Mouse (Mus musculus): ENCODE results near the gene Ndrg3. TPM values are rescaled to one million over a fixed set of nuclear protein-coding genes. Genes with fewer than 3 reads are reported as not detected.
"Not testable (repeated sequence)": the region's sequence is repeated elsewhere in the genome, so short reads cannot be mapped to it uniquely, and the experiment has no call there.

The Ndrg3 gene
- total and polyA plus RNA-seq, 3 experiments, result 16.6 to 27.5 (median 21.8) TPM

DNA sequence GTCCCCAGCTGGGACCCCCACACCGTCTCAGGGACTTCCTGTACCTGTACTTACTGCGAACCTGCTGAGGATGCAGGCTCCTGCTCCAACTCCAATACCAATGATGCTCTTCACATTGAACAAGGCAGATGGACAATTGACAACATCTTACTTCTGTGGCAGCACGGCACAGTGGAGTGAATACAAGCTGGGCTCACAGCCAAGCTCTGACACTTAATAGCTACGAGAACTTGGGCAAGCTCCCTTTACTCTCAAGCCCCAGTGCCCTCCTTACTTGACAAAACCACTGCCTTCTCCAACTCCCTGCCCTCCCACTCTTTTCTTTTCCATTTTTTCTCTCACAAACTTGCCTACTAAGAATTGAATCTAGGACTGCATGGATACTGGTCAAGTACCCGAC lies 78.7 kb downstream of the Ndrg3 start:
- peaks cover 2% of the 10 kb centered on the region for H3K9me3 ChIP-seq (replicated peaks; ENCODE audit: low read length)
- dilution Hi-C loops (cut with MboI; ENCODE audit: extremely low pct_ligation_motif_present, extremely low pct_unique_long_range_greater_than_20kb, low sequenced_read_pairs) (no loop called here), in situ Hi-C loops (cut with MboI; ENCODE audit: low pct_ligation_motif_present, low pct_unique_long_range_greater_than_20kb, low sequenced_read_pairs) (no loop called here)
- peaks cover 0 to 13% of the 10 kb centered on the region in 2 experiments; a peak in 1 of 4 replicates for H3K4me1 ChIP-seq (ENCODE audit: control insufficient read depth in 1 of 2, insufficient read depth in 2 of 2)
- H3K27ac ChIP-seq (ENCODE audit: insufficient read depth, low read depth), result no peak overlapping the region
- no peaks in the 10 kb centered on the region for H3K79me2 ChIP-seq (replicated peaks; ENCODE audit: control insufficient read depth, extremely low read depth, insufficient read depth, poor library complexity, severe bottlenecking)
- H3K4me2 ChIP-seq (ENCODE audit: insufficient read depth, low read depth, poor library complexity, severe bottlenecking), result no peak overlapping the region
- no peak overlapping the region for H3K4me3 ChIP-seq (replicated peaks in 1 of 3; ENCODE audit: low read depth in 2 of 3, low read length in 2 of 3, poor library complexity in 1 of 3)
- no peaks in the 10 kb centered on the region for H3K36me3 ChIP-seq (replicated peaks in 1 of 2; ENCODE audit: control insufficient read depth in 1 of 2, insufficient read depth in 1 of 2, low read length in 1 of 2)
- no peak overlapping the region for H3K9ac ChIP-seq (ENCODE audit: insufficient read depth, low read depth)
- peaks cover 4% of the 10 kb centered on the region for H3K27me3 ChIP-seq (replicated peaks)
- DNase-seq (ENCODE audit: extremely low read depth), result no peak
- TF ChIP-seq RCOR1 (conservative IDR thresholded peaks at IDR 0.05; ENCODE audit: low read depth, low read length), result no peak
- TF ChIP-seq IRF4 (IDR thresholded peaks at IDR 0.05; ENCODE audit: low read depth, low read length), result no peak
- TF ChIP-seq PAX5 (IDR thresholded peaks at IDR 0.05; ENCODE audit: low read length), result no peak
- no peak for TF ChIP-seq KAT2A (IDR thresholded peaks at IDR 0.05; ENCODE audit: insufficient replicate concordance, low read length)
- no peak for TF ChIP-seq JUND (conservative IDR thresholded peaks at IDR 0.05; ENCODE audit: low read depth, low read length)

DNA sequence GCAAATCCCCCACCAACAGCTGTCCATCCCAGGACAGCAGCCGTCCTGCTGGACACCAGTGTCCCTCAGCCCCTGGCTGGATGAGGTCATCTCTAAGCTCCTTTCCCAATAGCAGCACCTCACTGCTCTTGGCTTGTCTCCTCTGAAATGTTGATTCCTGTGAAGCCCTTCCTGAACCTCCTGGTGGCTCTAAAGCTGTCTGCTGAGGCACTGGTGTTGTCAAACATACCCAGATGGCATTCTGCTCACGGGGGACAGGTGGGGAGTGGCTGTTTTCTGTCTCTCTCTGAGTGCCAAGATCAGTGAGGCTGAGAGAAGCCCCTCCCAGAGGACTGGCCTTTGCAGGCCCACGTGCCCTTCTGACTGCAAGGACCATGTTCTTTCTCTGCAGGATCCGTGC lies 85.9 kb downstream of the Ndrg3 start:
- H3K4me3 ChIP-seq (replicated peaks in 1 of 3; ENCODE audit: low read depth in 2 of 3, low read length in 2 of 3, poor library complexity in 1 of 3); DNase-seq (ENCODE audit: extremely low read depth); H3K9me3 ChIP-seq (replicated peaks; ENCODE audit: low read length); H3K27ac ChIP-seq (ENCODE audit: insufficient read depth, low read depth); dilution Hi-C loops (cut with MboI; ENCODE audit: extremely low pct_ligation_motif_present, extremely low pct_unique_long_range_greater_than_20kb, low sequenced_read_pairs); H3K79me2 ChIP-seq (replicated peaks; ENCODE audit: control insufficient read depth, extremely low read depth, insufficient read depth, poor library complexity, severe bottlenecking); in situ Hi-C loops (cut with MboI; ENCODE audit: low pct_ligation_motif_present, low pct_unique_long_range_greater_than_20kb, low sequenced_read_pairs); H3K36me3 ChIP-seq (replicated peaks in 1 of 2; ENCODE audit: control insufficient read depth in 1 of 2, insufficient read depth in 1 of 2, low read length in 1 of 2); H3K27me3 ChIP-seq (replicated peaks); H3K4me2 ChIP-seq (ENCODE audit: insufficient read depth, low read depth, poor library complexity, severe bottlenecking); H3K9ac ChIP-seq (ENCODE audit: insufficient read depth, low read depth): not testable (repeated sequence)
- H3K4me1 ChIP-seq (ENCODE audit: control insufficient read depth in 1 of 2, insufficient read depth in 2 of 2), result peaks cover 4 to 14% of the 10 kb centered on the region in 2 experiments; a peak in 3 of 4 replicates

DNA sequence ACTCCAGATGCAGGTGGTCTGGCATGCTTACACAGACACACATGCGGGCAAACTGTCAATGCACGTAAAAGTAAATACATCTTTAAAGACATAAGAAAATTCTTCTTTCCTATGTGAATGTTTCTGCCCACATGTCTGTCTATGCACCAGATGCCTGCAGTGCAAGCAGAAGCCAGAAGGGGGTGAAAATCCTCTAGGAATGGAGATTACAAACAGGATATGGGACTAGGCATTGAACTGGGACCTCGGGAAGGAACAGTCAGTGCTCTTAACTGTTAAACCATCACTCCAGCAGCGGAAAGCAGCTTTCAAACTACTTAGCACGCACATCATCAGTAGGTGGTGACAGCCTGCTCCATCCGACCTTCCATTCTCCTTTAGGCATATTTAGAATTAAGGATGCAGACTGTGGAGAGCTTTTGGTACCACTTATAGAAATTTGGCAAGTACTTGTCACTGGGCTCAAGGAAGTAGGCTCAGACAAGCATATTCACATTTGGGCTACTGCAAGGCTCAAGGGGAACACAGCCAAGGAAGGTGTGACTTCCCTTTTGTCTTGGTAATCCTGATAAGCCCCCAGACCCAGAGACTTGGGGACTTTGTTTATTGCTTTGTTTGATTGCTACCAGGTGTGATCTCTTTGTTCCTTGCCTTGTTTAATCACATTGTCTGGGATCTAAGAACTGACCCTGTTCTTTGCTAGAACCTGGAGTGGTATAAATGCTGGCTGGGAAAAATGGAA lies 86.7 kb downstream of the Ndrg3 start:
- TF ChIP-seq RCOR1 (conservative IDR thresholded peaks at IDR 0.05; ENCODE audit: low read depth, low read length) (no peak), TCF12 (IDR thresholded peaks at IDR 0.05; ENCODE audit: low read depth, low read length) (no peak), IRF4 (IDR thresholded peaks at IDR 0.05; ENCODE audit: low read depth, low read length) (no peak), BHLHE40 (IDR thresholded peaks at IDR 0.05; ENCODE audit: low read depth, low read length) (no peak), RAD21 (IDR thresholded peaks at IDR 0.05; ENCODE audit: low read depth, low read length) (peak; percentile 47), JUND (conservative IDR thresholded peaks at IDR 0.05; ENCODE audit: low read depth, low read length) (no peak), SMC3 (IDR thresholded peaks at IDR 0.05; ENCODE audit: low read depth, low read length) (peak; percentile 46), UBTF (IDR thresholded peaks at IDR 0.05; ENCODE audit: low read depth, low read length) (no peak), CTCF (conservative IDR thresholded peaks at IDR 0.05 in 1 of 2, IDR thresholded peaks at IDR 0.05 in 1 of 2; ENCODE audit: low read depth in 2 of 2, low read length in 2 of 2) (peak in 1 of 2 experiments; percentile 46; a peak in 2 of 4 replicates), CHD1 (IDR thresholded peaks at IDR 0.05; ENCODE audit: low read depth, low read length) (no peak), MAX (IDR thresholded peaks at IDR 0.05; ENCODE audit: low read length) (no peak)
- Histone ChIP-seq H3K4me3 (replicated peaks in 1 of 3; ENCODE audit: low read depth in 2 of 3, low read length in 2 of 3, poor library complexity in 1 of 3) (no peak overlapping the region), H3K79me2 (replicated peaks; ENCODE audit: control insufficient read depth, extremely low read depth, insufficient read depth, poor library complexity, severe bottlenecking) (no peaks in the 10 kb centered on the region), H3K4me2 (ENCODE audit: insufficient read depth, low read depth, poor library complexity, severe bottlenecking) (no peak overlapping the region), H3K9ac (ENCODE audit: insufficient read depth, low read depth) (no peak overlapping the region), H3K27ac (ENCODE audit: insufficient read depth, low read depth) (no peak overlapping the region), H3K9me3 (replicated peaks; ENCODE audit: low read length) (no peaks in the 10 kb centered on the region), H3K4me1 (ENCODE audit: control insufficient read depth in 1 of 2, insufficient read depth in 2 of 2) (peaks cover 4 to 14% of the 10 kb centered on the region in 2 experiments; a peak in 3 of 4 replicates), H3K27me3 (replicated peaks) (no peaks in the 10 kb centered on the region), H3K36me3 (replicated peaks in 1 of 2; ENCODE audit: control insufficient read depth in 1 of 2, insufficient read depth in 1 of 2, low read length in 1 of 2) (no peaks in the 10 kb centered on the region)
- dilution Hi-C loops (cut with MboI; ENCODE audit: extremely low pct_ligation_motif_present, extremely low pct_unique_long_range_greater_than_20kb, low sequenced_read_pairs) (no loop called here), in situ Hi-C loops (cut with MboI; ENCODE audit: low pct_ligation_motif_present, low pct_unique_long_range_greater_than_20kb, low sequenced_read_pairs) (no loop called here)
- no peak for DNase-seq (ENCODE audit: extremely low read depth)
